Mouse (Mus musculus) heart, embryonic 12.5 days (tissue): ENCODE results near the gene Daam2. TPM values are rescaled to one million over a fixed set of nuclear protein-coding genes. Genes with fewer than 3 reads are reported as not detected.

ENCODE experiments used
- ATAC-seq: fragments of 200-750 bp; cut with Nextera tagmentation; 2 replicates; pipeline ENCODE4 v1.8.0; 2017; ENCODE audit warnings: moderate TSS enrichment, moderate library complexity; ENCODE audit not compliant: insufficient number of reproducible peaks, low FRiP score
- H3K27ac ChIP-seq: fragments of 300-500 bp; sonication (generic); 2 replicates; pipeline ENCODE4 v1.5.1; 2016; ENCODE audit warnings: mild to moderate bottlenecking, moderate library complexity; ENCODE audit not compliant: poor library complexity, severe bottlenecking
- H3K27me3 ChIP-seq: fragments of 300-500 bp; sonication (generic); replicated peaks from 2 replicates; pipeline ENCODE4 v1.6.1; 2016; ENCODE audit warnings: mild to moderate bottlenecking, moderate library complexity
- H3K36me3 ChIP-seq: fragments of 300-500 bp; sonication (generic); 2 replicates; pipeline ENCODE4 v1.6.1; 2016; ENCODE audit warnings: mild to moderate bottlenecking, moderate library complexity
- H3K4me1 ChIP-seq: fragments of 300-500 bp; sonication (generic); replicated peaks from 2 replicates; pipeline ENCODE4 v1.6.1; 2016; ENCODE audit warnings: mild to moderate bottlenecking
- H3K4me2 ChIP-seq: fragments of 300-500 bp; sonication (generic); 2 replicates; pipeline ENCODE4 v1.6.1; 2016; ENCODE audit warnings: mild to moderate bottlenecking, moderate library complexity
- H3K4me3 ChIP-seq: fragments of 300-500 bp; sonication (generic); 2 replicates; pipeline ENCODE4 v1.5.1; 2016; ENCODE audit warnings: mild to moderate bottlenecking
- H3K9ac ChIP-seq: fragments of 300-500 bp; sonication (generic); 2 replicates; pipeline ENCODE4 v1.6.1; 2016; ENCODE audit warnings: mild to moderate bottlenecking, moderate library complexity
- H3K9me3 ChIP-seq: fragments of 300-500 bp; sonication (generic); replicated peaks from 2 replicates; pipeline ENCODE4 v1.6.1; 2016; ENCODE audit warnings: mild to moderate bottlenecking, moderate library complexity
- WGBS: fragments of 180-500 bp; shearing (Covaris S2); methylation state at CpG from one replicate; pipeline ENCODE4 v1.1.7; 2016; 5-methylcytosine and 5-hydroxymethylcytosine counted together
- polyA plus RNA-seq: library from polyadenylated mRNA; unstranded; fragments of >200 nt; fragmentation: Nextera tagmentation; extraction: Ambion mirVana; gene quantifications from 2 replicates; pipeline ENCODE4 v1.2.1, GENCODE M21; 2016

Daam2 gene
- polyA plus RNA-seq, 1 experiment from 2014 or later, result 4.1 TPM

DNA sequence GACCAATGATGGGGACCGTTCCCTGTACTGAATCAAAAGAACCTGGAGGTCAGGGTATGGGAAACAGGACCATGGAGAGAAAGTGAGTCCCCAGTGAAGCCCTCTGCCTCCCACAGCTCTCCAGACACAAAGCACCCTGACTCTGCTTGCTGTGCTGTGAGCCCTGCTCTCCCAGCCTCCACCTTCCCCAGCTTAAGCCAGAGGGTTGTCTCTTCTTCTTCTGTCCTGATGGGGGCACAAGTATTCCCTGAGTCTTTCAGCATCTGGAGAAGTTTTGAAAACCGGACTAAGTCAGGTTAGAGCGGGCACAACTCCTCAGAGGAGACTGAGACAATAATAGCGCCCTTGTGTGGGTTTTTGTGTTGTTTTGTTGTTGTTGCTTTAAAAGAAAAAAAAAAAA lies 2.2 kb downstream of the Daam2 start:
- no peak overlapping the region for H3K27ac ChIP-seq
- ATAC-seq, result no peak
- peaks cover 17% of the 10 kb centered on the region for H3K4me1 ChIP-seq
- WGBS, result 59% methylated on average over 4 of the region's 4 CpGs
- H3K9ac ChIP-seq, result no peak overlapping the region
- H3K4me3 ChIP-seq, result no peak overlapping the region
- peak overlapping the region; percentile 91; the same call in 1 of the 2 replicates for H3K4me2 ChIP-seq
- no peaks in the 10 kb centered on the region for H3K27me3 ChIP-seq
- H3K9me3 ChIP-seq, result no peaks in the 10 kb centered on the region
- no peaks in the 10 kb centered on the region for H3K36me3 ChIP-seq

GRCm38 (mm10) chr17:49559786-49560289 lies 4.3 kb downstream of the Daam2 start:
- H3K27ac ChIP-seq, result no peak overlapping the region
- H3K4me3 ChIP-seq, result no peak overlapping the region
- H3K4me2 ChIP-seq, result no peak overlapping the region
- peaks cover 17% of the 10 kb centered on the region for H3K4me1 ChIP-seq
- no peaks in the 10 kb centered on the region for H3K27me3 ChIP-seq
- ATAC-seq, result no peak
- H3K9ac ChIP-seq, result no peak overlapping the region
- 32% methylated on average over 5 of the region's 5 CpGs for WGBS
- H3K36me3 ChIP-seq, result no peaks in the 10 kb centered on the region
- H3K9me3 ChIP-seq, result no peaks in the 10 kb centered on the region

GRCm38 (mm10) chr17:49556169-49556568 lies 8.0 kb downstream of the Daam2 start:
- WGBS, result 71% methylated on average over 3 of the region's 3 CpGs
- H3K9me3 ChIP-seq, result no peaks in the 10 kb centered on the region
- H3K4me3 ChIP-seq, result no peak overlapping the region
- H3K4me2 ChIP-seq, result no peak overlapping the region
- no peaks in the 10 kb centered on the region for H3K27me3 ChIP-seq
- no peak for ATAC-seq
- no peak overlapping the region for H3K27ac ChIP-seq
- no peak overlapping the region for H3K9ac ChIP-seq
- H3K4me1 ChIP-seq, result peaks cover 7% of the 10 kb centered on the region
- H3K36me3 ChIP-seq, result no peaks in the 10 kb centered on the region

- ATAC-seq, result no peak
- H3K27me3 ChIP-seq, result no peaks in the 10 kb centered on the region
- WGBS, result 78% methylated on average over 7 of the region's 7 CpGs
- no peak overlapping the region for H3K27ac ChIP-seq
- H3K4me2 ChIP-seq, result no peak overlapping the region
- peaks cover 4% of the 10 kb centered on the region; the same call in 1 of the 2 replicates for H3K36me3 ChIP-seq
- no peak overlapping the region for H3K9ac ChIP-seq
- H3K4me1 ChIP-seq, result peaks cover 6% of the 10 kb centered on the region
- H3K4me3 ChIP-seq, result no peak overlapping the region
- no peaks in the 10 kb centered on the region for H3K9me3 ChIP-seq
Measured at GRCm38 (mm10) chr17:49551991-49552390, 12.2 kb downstream of the Daam2 start.

- no peak for ATAC-seq
- Histone ChIP-seq H3K9me3 (no peaks in the 10 kb centered on the region), H3K27me3 (no peaks in the 10 kb centered on the region), H3K36me3 (peaks cover 4% of the 10 kb centered on the region; the same call in 1 of the 2 replicates), H3K4me3 (no peak overlapping the region), H3K4me1 (peaks cover 6% of the 10 kb centered on the region), H3K4me2 (no peak overlapping the region), H3K27ac (no peak overlapping the region), H3K9ac (no peak overlapping the region)
- 55% methylated on average over 2 of the region's 2 CpGs for WGBS
Measured at GRCm38 (mm10) chr17:49551465-49551864, 12.7 kb downstream of the Daam2 start.

GRCm38 (mm10) chr17:49545997-49546396 lies 18.1 kb downstream of the Daam2 start:
- no peak overlapping the region for H3K4me2 ChIP-seq
- WGBS, result 62% methylated on average over 4 of the region's 4 CpGs
- no peaks in the 10 kb centered on the region for H3K27me3 ChIP-seq
- no peak overlapping the region for H3K27ac ChIP-seq
- peaks cover 6% of the 10 kb centered on the region for H3K4me1 ChIP-seq
- H3K4me3 ChIP-seq, result no peak overlapping the region
- peaks cover 4% of the 10 kb centered on the region; the same call in 1 of the 2 replicates for H3K36me3 ChIP-seq
- no peak overlapping the region for H3K9ac ChIP-seq
- no peaks in the 10 kb centered on the region for H3K9me3 ChIP-seq
- ATAC-seq, result no peak

GRCm38 (mm10) chr17:49545424-49545823 lies 18.7 kb downstream of the Daam2 start:
- Histone ChIP-seq H3K4me3 (no peak overlapping the region), H3K27me3 (no peaks in the 10 kb centered on the region), H3K9ac (no peak overlapping the region), H3K4me1 (peaks cover 6% of the 10 kb centered on the region), H3K36me3 (peaks cover 4% of the 10 kb centered on the region; the same call in 1 of the 2 replicates), H3K4me2 (no peak overlapping the region), H3K27ac (no peak overlapping the region), H3K9me3 (no peaks in the 10 kb centered on the region)
- 47% methylated on average over 4 of the region's 4 CpGs for WGBS
- ATAC-seq, result peak; percentile 29; the same call in 1 of the 2 replicates

GRCm38 (mm10) chr17:49544561-49544960 lies 19.6 kb downstream of the Daam2 start:
- peaks cover 10% of the 10 kb centered on the region for H3K4me1 ChIP-seq
- no peak overlapping the region for H3K4me3 ChIP-seq
- no peaks in the 10 kb centered on the region for H3K9me3 ChIP-seq
- no peak overlapping the region for H3K4me2 ChIP-seq
- no peak for ATAC-seq
- H3K27ac ChIP-seq, result no peak overlapping the region
- H3K9ac ChIP-seq, result no peak overlapping the region
- no peaks in the 10 kb centered on the region for H3K27me3 ChIP-seq
- 93% methylated on average over 2 of the region's 2 CpGs for WGBS
- peaks cover 4% of the 10 kb centered on the region; the same call in 1 of the 2 replicates for H3K36me3 ChIP-seq

- Histone ChIP-seq H3K9me3 (no peaks in the 10 kb centered on the region), H3K4me3 (no peak overlapping the region), H3K27me3 (no peaks in the 10 kb centered on the region), H3K4me2 (no peak overlapping the region), H3K27ac (no peak overlapping the region), H3K9ac (no peak overlapping the region), H3K4me1 (peaks cover 26% of the 10 kb centered on the region), H3K36me3 (no peaks in the 10 kb centered on the region)
- WGBS, result 83% methylated on average over 14 of the region's 14 CpGs
- ATAC-seq, result no peak
Measured at GRCm38 (mm10) chr17:49540706-49541105, 23.4 kb downstream of the Daam2 start.

- ATAC-seq, result no peak
- Histone ChIP-seq H3K9me3 (no peaks in the 10 kb centered on the region), H3K36me3 (no peaks in the 10 kb centered on the region), H3K27ac (no peak overlapping the region), H3K4me2 (no peak overlapping the region), H3K27me3 (no peaks in the 10 kb centered on the region), H3K4me3 (no peak overlapping the region), H3K9ac (no peak overlapping the region), H3K4me1 (peaks cover 32% of the 10 kb centered on the region)
- WGBS, result 51% methylated on average over 8 of the region's 8 CpGs
Measured at GRCm38 (mm10) chr17:49539204-49539603, 24.9 kb downstream of the Daam2 start.

- WGBS, result 66% methylated on average over 4 of the region's 4 CpGs
- Histone ChIP-seq H3K27ac (no peak overlapping the region), H3K4me3 (no peak overlapping the region), H3K27me3 (no peaks in the 10 kb centered on the region), H3K9ac (no peak overlapping the region), H3K9me3 (no peaks in the 10 kb centered on the region), H3K4me2 (no peak overlapping the region), H3K4me1 (peaks cover 36% of the 10 kb centered on the region), H3K36me3 (no peaks in the 10 kb centered on the region)
- ATAC-seq, result no peak
Measured at GRCm38 (mm10) chr17:49535580-49535979, 28.6 kb downstream of the Daam2 start.

DNA sequence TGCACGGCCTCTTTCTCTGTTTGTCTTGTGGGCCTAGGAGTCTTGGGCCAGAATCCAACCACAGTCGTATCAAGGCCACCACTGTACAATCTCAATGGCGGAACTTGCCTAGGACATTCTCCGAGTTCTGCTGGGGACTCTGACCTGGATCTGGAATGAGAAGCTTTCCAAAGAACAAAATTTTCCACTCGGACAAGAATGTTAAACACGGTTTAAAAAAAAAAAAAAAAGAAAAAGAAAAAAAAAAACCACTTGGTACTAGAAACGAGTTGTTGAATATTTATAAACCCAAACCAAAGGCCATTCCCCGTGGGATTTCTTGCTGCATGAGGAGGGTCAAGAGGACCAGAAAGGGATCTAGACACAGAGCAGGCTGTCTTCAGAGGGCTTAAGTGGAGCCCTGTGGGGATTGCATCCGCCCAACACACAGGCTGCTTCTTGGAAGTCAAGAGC lies 29.9 kb downstream of the Daam2 start:
- H3K27me3 ChIP-seq, result no peaks in the 10 kb centered on the region
- H3K4me1 ChIP-seq, result peaks cover 32% of the 10 kb centered on the region
- H3K9ac ChIP-seq, result no peak overlapping the region
- no peak overlapping the region for H3K27ac ChIP-seq
- no peaks in the 10 kb centered on the region for H3K9me3 ChIP-seq
- H3K4me2 ChIP-seq, result no peak overlapping the region
- H3K36me3 ChIP-seq, result no peaks in the 10 kb centered on the region
- no peak overlapping the region for H3K4me3 ChIP-seq
- WGBS, result 44% methylated on average over 9 of the region's 9 CpGs
- ATAC-seq, result no peak
